Mouse (Mus musculus) subcutaneous adipose tissue, adult 2 months (tissue): ENCODE measurements around the gene Cyp39a1. TPM values are rescaled to one million over a fixed set of nuclear protein-coding genes. Genes with fewer than 3 reads are reported as not detected.

Source experiments
- polyA plus RNA-seq: library from polyadenylated mRNA; depleted of rRNA; stranded (reverse); fragments of >200 nt; gene quantifications from 2 replicates; pipeline ENCODE4 v1.2.3, GENCODE M21; 2012; ENCODE audit warnings: low replicate concordance; rRNA removed

Gene Cyp39a1
- polyA plus RNA-seq: 1.3 and 3.2 TPM in 2 replicates

DNA sequence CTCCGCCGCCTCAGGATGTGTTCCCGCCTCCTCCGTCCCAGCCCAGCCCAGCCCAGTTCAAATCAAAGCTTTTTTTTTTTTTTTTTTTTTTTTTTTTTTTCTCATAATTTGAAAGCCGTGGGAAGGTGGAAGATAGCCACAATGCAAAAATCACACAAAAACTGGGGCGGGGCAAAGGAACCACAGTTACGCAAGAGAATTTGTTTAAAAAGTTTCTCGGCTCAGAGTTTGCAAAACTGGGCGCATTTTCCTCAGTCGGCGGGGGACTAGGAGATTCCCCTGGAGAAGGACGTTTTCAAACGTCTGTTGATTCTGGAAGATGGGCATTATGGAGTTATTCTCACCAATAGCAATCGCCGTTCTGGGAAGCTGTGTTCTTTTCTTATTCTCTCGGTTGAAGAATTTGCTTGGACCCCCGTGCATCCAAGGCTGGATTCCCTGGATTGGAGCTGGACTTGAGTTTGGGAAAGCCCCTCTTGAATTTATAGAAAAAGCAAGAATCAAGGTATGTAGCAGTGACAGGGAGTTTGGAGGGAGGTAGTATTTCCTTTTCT is at the start of gene Cyp39a1:
Gene Cyp39a1, plus strand, starts transcription at position 136 of the 554 bp plus-strand sequence.

DNA sequence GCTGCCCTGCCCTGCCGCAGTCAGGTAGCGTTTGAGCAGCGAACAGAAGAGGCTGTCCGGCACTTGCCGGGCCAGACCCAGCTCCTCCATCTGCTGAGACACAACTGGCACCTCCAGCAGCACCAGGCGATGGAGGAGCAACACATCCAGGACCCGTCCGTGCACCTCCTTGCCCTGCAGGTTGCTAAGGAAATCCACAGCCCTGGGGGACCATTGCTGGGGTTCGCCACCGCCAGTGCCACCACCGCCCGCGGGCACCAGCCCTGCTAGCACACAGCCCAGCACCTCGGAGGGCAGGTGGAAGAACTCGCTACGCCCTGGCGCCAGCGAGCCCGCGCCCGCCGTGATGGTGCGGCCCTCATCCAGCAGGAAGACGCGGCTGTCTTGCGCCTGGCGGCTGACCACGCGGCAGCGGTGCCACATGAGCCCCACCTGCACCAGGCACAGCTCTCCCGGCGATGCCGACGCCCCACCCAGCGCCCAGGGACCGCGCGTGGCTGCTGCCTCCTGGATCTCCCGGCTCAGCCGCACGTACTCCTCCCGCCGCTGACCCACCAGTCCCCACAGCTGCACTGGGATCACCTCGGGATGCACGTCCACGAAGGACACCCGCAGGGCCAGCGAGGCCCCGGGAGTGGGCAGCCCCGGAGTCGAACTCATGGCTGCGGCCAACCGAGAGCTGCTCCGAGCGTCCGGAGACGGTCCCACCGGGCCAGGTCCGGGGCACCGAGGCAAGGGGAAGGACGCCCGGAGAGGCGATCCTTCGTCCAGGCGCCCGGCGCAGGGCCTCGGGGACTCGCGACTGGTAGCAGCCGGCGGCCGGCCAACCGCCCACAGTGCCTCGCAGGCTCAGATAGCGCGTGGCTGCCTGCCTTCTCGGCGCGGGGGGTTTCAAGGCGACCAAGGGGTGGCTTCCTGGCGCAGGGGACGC is 37.5 kb upstream of the Cyp39a1 start, which contains the start of gene Tdrd6:
Gene Tdrd6, minus strand, starts transcription at position 804 of the 931 bp plus-strand sequence.

DNA sequence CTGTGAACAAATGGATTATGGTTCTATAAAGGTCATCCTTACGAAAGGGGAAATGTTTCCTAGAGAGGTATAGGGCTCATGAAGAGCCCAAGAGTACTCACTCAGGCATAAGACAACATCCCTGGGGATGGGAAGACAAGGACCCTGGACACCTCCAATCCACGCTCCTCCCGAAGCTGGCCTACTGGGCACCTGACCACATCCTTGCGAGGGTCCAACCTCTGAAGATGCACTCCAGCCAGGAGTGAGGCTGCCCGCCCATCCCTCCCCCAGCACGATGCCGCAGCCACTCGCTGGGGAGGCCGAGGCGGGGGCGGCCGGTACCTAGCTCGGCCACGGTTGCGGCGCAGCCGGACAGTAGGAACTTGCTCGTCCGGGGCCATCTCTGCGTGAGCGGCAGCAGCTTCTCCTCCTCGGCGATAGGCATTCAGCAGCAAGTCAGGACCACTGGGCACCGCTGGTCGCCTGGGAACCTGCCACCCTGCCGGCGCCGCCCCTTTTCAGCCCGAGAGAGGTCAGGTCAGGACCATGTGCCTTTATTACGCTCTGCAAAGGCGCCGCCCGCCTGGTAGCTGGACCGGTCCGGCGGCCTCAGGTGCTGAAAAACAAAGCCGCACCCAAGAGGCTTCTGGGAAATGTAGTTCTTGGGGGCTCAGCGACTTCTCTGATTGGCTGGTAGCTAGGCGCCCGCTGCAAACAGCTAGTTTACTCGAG is 492 bp upstream of the Cyp39a1 start, which contains the start of gene Slc25a27:
Gene Slc25a27, minus strand, starts transcription at position 639 of the 714 bp plus-strand sequence.

Other genes starting within 250 kb of the Cyp39a1 start
- gene Mep1a, start 164.6 kb upstream of the Cyp39a1 start, polyA plus RNA-seq: 0.45 TPM in 1 of 2 replicates, not detected in the other
- gene Ankrd66, start 123.8 kb upstream of the Cyp39a1 start, polyA plus RNA-seq: 0.36 TPM in 1 of 2 replicates, not detected in the other
- gene Pla2g7, start 99.3 kb upstream of the Cyp39a1 start, polyA plus RNA-seq: 5.2 and 28.5 TPM in 2 replicates
- gene Tdrd6, start 37.1 kb upstream of the Cyp39a1 start, polyA plus RNA-seq: 0.01 and 0.04 TPM in 2 replicates
- gene Slc25a27, start 211 bp upstream of the Cyp39a1 start, polyA plus RNA-seq: 4.2 and 10.1 TPM in 2 replicates
- 6.8 and 7.6 TPM in 2 replicates for gene Rcan2, start 133.9 kb downstream of the Cyp39a1 start, polyA plus RNA-seq